Mouse (Mus musculus): ENCODE data around the gene Apoo. TPM values are rescaled to one million over a fixed set of nuclear protein-coding genes. Genes with fewer than 3 reads are reported as not detected.

The Apoo gene
- total RNA-seq, 2 experiments from 2014 or later = 71.5 to 84.3 TPM

Small RNA genes within 50 kb of the gene (microRNA-seq; reads per million reads assigned to microRNA genes)
- gene Gm44477 = 0 reads per million in 2 experiments

Other genes with a start within 250 kb of the Apoo start
- gene Zfx, start 243.4 kb upstream of the Apoo start, total RNA-seq (2021) = 10 to 100 TPM; 31.3 to 32.1 TPM
- 100 to 1,000 TPM in 1 of 2 experiments, 10 to 100 TPM in 1; 94.0 to 149 TPM for gene Eif2s3x, start 154.3 kb upstream of the Apoo start, total RNA-seq (2021)
- gene Klhl15, start 132.5 kb upstream of the Apoo start, total RNA-seq (2021) = 10 to 100 TPM; 24.9 to 27.2 TPM
- gene Fam90a1b, start 340 bp upstream of the Apoo start, total RNA-seq (2021) = not detected
- 100 to 1,000 TPM; 444 to 445 TPM for gene Maged1, start 175.0 kb downstream of the Apoo start, total RNA-seq (2021)